Mouse (Mus musculus) liver (tissue): Measurements from ENCODE around the gene Rsrc1.
A peak's percentile ranks its signal among the peaks of the same experiment; 100 is the strongest.

Source experiments
- DNase-seq: peaks from one replicate; pipeline ENCODE4 v3.0.0-alpha.2; 2020; ENCODE audit warnings: mixed read lengths

The Rsrc1 gene

DNA sequence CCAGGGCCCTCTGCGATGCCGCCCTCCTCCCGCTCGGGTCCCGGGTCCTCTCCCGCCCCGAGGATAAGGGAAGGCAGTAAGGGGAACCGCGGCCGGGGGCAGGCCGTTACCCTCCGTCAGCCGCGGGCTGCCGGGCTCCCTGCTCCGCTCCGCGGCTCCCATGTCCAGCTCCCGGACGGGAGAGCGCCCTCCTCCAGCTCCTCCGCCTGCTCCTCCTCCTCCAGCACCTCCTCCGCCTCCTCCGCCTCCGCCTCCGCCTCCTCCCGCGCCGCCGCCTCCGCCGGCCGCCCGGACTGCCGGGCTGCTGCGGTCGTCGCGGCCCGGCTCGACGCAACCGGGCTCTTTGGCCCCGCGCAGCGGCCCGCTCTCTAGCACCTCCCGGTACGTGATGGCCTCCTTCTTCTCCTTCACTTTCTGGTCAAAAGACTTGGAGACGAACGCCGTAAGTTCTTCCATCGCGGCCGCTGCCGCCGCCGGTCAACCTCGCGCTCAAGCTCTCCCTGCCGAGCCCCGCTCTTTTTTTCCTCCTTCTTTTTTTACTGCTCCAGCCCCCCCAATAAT is at the start of gene Rsrc1:
Gene Rsrc1, plus strand, starts transcription at position 290 of the 561 bp plus-strand sequence.
- peak; percentile 57 for DNase-seq

DNA sequence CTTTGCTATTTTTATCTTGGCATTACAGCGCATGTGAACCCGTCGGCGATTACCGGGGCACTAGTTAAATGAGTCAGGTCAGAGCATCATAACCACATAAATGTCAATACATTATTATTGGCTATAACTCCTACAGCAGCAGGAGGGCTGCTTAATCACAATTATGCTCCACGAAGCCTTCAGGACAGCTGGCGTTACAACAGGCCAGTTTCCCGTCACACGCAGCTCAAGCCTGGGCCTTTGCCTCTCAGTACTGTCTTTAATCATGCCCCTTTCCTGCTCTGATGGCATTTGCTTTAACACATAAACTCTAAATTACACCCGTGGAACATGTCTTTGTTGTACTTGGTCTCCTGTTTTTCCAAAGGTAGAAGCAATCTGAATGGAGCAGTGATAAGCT is 41.5 kb upstream of the Rsrc1 start:
- DNase-seq = no peak

DNA sequence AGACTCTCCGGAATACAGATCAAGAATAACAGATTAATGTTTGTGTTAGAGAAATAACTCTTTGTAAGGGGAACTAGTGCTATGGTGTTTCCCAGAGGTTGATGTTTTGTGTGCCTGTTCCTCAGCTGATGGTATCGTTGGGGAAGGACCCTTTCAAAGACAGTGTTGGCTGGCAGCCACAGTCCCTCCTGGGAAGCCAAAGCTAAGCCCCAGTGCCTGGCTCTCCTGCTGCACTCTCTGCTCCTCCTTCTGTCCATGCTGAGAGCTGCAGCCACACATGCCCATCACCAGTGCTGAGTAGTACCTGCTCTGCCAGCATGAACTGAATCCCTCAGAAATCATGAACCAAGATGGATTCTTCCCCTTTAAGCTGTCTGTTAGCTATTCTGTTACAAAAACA is 26.1 kb upstream of the Rsrc1 start:
- no peak for DNase-seq

DNA sequence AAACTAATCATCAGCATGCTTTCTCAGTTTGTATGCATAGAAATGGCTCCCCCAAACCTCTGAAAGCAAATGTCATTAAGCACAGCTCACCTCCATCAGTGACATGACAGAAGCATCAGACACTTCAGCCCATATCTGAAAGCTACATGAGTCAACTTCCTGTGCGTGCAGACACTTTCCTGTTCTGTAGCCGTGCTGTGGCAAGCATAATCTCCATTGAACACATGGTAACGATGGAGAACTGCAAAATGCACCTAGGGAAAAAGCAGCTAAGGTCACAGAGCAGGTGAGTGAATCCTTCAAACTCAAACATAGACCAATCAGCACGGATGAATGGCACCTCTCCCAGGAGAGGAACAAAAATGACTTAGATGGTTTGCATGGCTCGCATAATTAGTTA is 21.2 kb upstream of the Rsrc1 start:
- no peak for DNase-seq

DNA sequence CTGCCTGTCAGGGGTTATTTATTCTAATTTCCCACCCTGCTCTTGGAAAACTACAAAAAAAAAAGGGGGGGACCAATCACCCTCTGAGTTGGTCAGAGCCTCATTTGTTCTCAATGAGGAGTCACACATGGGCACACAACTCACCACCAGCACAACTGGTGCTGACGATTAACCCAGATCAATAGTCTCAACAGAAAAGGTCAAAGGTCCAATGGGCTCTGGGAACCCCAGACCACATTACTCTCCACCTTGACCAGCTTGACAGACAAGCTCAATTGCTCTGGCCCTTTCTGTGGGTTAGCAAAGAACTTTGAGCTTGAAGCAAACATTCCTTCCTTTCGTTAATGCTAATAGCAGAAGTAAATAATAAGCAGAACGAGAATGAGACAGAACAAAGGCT is 16.3 kb upstream of the Rsrc1 start:
- DNase-seq = no peak

DNA sequence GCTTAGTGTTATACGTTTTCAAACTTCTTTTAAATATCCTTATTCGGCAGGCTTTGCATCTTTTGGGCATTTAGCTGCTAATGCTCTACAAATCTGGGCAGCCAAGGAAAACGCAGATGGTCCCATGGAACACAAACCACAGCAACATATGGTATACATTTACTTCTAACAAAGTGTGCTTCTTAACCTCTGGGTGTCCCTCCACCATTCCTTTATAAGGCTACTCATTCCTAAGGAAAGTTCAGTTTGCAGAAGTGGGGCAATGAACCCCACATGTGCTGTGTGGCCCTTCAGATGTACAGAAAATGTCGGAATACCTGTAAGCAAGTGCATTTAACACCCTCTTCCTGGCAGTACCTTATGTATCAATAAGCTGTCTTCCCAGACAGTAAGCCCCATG is 13.7 kb upstream of the Rsrc1 start:
- no peak for DNase-seq

DNA sequence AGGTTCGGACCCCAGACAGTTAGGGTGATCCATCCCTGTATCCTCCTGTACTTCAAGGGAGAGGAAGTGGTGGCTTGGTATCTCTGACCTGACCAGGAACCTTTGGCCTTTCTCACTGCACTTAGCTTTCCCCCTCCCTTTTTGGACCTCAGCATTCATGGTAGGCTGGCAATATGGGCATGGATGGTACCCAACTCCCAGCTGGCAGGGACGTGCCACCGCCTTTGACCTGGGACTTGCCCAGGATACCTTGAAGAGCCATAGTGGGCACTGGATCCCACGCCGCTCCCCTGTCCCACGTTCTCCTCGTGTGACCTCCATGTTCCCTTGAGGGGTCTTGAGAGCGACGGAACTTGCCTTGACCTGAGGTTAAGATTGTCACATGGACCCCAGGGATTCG is 10.9 kb upstream of the Rsrc1 start:
- no peak for DNase-seq

DNA sequence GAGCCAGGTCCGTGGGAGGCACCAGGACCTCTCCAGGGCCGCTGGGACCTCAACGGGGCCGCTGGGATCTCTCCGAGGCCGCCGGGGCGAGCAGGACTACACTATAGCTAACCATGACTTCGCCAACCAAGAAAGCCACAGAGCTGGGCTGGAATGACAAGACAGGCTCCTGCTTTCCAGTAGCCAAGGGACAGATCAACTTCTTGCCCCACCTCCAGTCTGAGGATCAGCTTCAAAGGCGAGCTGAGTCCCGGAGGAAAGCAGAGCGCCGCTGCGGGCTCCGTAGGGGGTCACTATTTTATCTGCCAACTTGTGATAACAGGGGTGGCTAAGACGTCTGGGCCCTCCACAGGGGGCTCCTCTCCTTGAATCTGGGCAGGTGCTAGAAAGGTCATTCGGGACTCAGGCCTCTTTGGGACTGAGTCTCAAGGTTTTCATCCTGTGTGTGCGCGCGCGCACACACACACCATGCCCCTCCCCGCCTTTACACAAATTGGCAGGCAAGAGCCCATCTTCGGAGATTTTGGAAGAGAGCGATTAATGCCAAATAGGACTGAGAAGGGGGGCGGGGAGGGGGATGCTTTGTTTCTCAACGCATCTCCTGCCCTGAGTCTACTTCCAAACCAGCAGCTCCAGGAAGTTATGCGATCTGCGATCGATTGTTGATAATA is 10.4 kb upstream of the Rsrc1 start:
- no peak for DNase-seq

DNA sequence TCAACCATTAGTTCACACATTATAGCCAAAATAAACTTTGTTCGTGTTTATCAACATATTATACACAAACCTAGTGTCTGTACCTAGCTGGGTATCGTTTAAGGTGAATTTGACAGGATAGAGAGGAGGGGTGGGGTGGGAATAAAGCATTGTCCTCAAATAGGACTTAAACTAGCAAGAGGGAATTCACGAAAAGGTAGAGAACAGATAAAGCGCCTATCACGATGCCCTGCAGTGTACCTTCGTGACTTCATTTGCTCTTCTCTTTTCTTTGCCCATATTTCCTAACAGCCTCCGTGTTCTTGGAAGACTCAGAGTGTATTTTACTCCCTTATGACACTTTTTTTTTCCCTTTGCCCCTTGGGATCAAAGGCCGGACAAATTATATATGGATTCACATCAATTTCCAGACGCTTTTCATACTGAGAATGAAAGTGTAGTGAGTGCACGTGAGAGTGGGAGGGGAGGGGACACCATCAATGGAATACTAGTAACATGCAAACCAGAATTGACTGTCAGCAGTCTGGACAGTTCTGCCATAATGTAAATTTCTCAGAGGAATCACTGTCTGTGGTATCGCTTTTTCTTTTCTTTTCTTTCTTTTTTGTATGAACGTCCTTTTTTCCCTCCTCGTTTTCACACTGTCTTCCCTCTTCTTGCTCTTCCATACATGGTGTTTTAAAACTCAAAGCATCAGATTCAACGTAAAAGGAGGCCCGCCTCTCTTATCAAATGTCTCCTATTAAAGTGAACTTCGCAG is 8.8 kb upstream of the Rsrc1 start:
- DNase-seq = no peak

DNA sequence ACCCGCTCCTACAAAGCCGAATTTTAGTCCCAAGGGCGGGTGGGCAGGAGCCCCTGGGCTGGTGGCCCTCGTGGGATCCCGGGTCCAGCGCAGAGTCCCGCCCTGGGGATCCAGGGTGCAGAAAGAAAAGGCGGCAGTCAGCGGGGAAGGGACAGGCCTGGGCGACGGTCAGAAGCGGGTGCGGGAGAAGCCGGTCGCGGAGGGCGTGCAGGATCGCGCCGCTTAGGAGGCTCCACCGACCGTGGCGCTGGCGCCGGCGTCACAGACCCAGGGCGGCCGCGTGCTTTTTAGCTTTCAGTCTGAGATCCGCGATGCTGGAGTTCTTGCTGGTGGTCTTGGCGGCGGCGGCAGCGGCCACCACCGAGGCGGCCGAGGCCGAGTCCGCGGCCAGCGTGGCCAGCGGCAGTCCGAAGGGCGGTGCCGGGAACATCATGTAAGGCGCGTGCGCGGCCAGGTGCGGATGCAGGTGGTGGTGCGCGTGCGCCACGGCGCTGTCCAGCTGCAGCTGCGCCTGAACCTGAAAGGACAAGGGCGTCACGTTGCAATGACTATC is 7.7 kb upstream of the Rsrc1 start:
- peak; percentile 58 for DNase-seq

DNA sequence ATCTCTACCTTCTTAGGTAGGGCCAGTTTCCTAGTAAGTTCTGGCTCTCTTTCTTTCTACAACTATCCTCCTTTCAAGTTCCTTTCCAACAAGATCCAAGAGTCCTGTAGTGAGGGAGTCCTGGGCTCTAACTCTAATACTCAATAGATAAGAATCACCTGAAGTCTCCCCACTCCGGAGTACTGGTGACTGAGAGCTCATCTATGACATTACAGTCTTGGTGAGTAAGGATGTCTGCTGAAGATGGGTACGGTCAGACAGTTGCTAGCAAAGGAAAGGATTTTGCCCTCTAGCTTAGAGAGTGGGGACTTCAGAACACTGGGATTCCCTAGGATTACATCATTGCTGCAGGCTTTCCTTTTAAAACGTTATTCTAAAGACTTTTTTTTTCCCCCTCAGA is 6.7 kb upstream of the Rsrc1 start:
- DNase-seq = no peak

DNA sequence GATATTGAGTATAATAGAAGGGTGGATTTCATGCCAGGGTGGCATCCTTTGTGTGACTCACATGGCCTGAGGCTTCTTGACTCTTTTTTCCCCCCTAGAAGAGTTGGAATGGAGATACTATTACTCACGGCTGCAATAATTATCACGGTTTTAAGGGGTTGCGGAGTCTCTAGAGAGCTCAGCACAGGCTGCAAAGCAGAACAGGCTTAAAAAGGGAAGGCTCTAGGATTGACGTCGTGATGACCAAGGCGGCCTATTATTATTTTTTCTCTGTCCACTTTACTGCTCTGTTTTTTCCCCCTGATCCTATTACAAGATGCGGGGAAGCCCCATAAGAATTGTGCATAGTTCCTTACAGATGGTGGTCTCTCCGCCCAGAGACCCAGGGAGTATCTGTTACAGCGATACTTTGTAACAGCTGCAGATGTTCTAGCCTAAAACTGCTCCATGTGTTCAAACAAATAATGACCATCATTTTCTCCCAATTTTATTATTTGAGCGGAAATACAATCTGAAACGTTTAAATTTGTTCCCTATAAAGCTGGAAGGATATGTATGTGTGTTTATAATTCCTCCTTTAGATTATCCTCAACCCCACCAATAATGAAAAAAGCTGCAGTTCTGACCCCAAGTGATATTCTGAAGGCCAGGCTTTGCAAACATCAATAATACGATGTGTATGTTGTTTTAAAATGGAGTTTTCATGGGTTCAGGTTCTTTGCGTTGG is 4.1 kb upstream of the Rsrc1 start:
- no peak for DNase-seq

DNA sequence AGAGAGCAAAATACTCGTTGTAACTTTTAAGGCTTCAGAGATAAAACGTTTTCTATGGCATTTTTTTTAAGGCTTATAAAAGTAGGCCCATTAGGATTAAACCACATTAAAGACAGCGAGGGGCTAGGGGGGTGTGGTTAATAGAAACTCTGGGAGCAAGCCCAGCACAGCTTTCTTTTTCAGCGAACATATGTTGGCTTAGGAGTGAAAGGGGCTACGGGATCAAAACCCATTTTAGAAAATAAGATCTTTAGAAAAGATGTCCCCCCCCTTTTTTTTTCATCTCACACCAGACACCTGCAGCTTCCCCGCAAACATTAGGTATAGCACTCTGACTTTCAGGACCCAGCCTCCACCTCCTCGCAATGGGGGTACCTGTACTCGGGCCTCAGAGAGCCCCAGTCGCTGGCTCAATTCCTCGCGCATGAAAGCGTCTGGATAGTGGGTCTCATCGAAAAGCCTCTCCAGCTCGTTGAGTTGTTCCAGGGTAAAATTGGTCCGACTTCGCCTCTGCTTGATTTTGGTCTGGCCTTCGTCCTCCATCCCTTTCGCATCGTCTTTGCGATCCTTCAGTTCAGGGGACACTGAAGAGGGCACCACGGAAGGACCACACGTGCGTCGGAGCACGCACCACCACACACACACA is 3.3 kb upstream of the Rsrc1 start:
- no peak for DNase-seq

DNA sequence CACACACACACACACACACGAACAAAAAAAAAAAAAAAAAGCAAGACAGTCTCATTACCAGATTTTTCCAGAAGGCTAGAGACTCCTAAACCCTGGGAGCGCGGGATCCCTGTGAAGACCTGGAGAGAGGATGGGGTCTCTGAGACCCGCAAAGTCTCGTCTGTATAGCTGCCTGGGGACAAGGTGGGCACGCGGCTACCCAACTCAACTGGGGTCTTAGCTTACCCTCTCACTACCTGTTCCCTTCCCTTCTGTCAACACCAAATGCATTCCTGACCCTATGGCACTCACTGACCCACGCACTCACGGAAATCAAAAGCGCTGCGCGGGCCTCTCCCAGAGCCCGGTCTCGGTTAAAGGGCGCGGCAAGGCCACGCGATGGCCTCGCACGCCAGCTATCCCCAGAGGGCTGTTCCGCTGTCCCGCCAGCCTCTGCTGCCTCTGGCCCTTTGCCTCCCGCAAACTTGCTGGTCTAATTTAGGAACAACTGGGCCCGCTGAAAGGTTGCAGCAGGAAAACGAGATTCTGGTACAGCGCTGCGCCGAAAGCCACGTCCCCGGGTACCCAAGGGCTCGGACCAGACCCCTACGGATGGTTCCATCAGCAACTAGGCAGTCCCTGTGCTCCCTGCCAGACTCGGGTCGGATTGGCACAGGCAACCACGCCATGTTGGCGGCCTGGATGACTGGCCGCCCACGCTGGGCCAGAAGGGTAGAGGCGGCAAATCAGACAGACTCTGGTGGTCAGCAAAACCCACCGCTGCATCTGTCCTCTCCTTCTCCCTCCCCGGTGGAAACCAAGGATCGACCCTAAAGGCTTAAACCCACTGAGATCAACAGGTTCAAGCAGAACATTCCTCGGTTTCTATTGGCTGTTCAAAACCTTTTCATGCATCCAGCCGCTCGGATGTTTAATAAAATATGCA is 2.5 kb upstream of the Rsrc1 start:
- no peak for DNase-seq

DNA sequence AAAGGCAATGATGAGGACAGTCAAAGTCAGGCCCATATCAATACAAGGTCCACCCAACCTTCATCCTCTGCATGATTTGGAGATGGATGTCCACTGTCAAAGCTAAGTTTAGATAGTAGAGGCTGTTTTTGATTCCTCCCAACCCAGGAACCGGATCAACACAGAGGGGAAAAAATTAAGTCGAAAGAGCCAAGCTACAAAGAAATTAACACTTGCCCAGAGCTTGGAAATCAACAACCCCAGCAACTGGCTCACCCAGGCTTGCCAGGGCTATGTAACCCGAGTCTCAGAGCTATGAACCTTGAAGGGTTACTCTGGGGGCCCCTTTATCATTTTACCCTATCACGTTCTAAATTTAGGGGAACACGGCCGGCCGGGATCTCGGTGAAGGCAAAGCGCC is 1.7 kb upstream of the Rsrc1 start:
- DNase-seq = no peak

DNA sequence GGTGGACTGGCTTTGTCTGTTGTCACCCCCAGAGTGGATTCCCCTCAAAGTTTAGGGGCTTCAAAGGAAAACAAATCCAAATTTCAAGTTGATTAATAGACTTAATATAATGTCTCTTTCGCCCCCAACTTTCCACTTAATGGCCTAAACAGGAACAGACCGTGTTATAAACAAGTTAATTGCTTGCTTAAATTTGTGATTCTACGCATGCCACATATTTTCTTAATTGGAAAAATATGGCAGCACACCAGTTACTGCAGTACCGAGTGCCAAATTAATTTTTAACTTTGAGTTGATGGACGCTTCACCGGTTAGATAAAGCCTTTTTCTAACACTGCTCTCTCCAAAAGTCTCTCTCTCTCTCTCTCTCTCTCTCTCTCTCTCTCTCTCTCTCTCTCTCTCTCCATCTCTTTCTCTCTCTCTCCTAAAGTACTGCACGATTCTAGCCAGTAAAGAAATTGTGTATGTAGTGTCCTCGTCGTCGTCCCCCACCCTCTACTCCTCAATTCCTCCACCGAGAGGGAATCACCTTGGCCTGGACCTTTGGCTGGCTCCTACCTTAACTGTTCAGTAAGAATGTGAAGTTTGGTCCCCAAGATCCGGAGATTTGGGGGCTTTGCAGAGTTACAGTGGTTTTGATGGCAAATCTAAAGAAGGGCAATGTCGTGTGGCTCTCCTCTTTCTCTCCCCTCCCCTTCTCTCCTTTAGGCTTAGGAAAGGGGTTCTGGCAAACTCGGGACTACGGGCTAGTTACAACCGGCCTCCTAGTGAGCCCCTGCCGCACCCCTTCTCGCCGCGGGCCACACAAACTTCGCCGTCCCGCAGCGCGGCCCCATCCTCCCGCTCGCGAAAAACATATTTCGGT is 847 bp upstream of the Rsrc1 start:
- no peak for DNase-seq

DNA sequence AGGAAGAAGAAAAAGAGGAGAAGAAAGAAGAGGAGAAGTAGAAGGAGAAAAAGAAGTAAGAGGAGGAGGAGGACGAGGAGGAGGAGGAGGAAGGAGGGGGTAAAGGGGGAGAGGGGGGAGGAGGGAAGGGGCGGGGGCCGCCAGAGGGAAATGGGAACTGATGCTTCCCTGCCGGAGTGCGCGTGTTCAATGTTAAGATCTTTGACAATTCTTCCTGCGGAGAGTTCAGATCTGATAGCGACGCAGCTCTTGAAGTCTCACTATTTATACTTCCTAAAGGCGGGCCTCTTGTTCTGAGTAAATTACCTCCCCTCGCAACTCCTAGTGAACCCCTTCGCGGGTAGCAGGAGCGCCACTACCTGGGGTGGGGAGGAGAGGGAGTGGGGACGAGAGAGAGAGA is 516 bp downstream of the Rsrc1 start, which contains the start of gene Shox2:
Gene Shox2, minus strand, starts transcription at position 66 of the 400 bp plus-strand sequence.
- DNase-seq = no peak

DNA sequence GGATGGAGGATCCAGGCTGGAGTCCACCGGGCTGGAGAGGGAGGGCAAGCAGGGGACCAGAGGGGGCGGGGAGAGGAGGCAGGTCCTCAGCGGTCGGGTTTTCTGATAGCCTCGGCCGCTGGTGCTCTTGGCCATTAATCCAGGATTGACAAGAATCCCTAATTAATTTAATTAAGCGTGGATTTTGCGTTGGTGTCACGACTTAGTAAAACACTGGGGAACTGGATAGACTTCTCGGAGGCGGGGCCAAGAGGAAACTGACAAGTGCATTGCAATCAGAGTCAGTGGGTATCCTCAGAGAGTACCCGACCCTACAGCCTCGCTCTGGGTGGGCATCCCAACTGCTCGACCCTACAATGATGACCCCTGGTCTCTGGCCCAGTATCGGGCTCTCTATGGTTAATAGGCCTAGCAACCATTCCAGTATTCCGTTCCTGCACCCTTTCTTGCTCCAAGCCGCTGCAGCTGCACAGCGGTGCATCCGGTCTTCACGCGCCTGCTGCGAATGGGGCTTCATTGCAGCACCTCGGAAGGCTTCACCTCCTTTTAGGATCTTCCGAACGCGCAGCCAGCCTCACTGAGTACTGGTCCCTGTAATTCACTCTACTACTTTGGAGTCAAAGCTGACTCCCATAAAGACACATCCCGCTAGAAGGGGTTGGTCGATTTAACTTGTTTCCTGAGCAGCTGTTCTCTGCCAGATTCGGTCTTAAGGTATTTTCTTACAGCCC is 1.2 kb downstream of the Rsrc1 start:
- DNase-seq = peak; percentile 24

DNA sequence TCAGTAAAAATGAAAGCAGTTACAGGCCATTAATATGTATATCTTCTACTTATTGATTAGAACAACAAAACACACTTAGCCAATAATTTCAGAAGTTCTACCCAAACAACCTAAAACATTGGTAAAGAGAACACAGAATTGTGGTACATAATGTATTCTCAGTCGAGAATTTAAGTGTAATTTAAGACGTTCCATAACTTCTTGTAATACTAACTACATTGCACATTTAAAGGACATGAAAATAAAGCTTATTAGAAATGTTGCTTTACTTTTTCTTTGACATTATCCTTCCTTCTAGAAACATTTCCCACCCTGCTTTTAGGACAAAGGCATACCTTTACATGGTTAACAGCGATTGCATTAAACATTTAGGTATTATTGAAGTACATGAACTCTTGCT is 2.3 kb downstream of the Rsrc1 start:
- DNase-seq = no peak
